Mouse (Mus musculus) left cerebral cortex, postnatal 10 days (tissue): ENCODE measurements around the gene Mogs. TPM values are rescaled to one million over a fixed set of nuclear protein-coding genes. Genes with fewer than 3 reads are reported as not detected.
A peak's percentile ranks its signal among the peaks of the same experiment; 100 is the strongest.

Source experiments
- DNase-seq, 2 experiments: peaks; one replicate each; pipeline ENCODE4 v3.0.0; 2021 to 2022; ENCODE audit warnings: low spot score in 2 of 2, mixed read lengths in 1 of 2; ENCODE audit errors: extremely low spot score in 1 of 2
- intact Hi-C: fragments of 180-260 bp; cut with DNase I; formaldehyde crosslinking; loops from one replicate; pipeline ENCODE4 v1.15.1; 2025
- total RNA-seq, 2 experiments: library from RNA; stranded (reverse); gene quantifications; 2 replicates each; pipeline ENCODE4 v1.2.3; 2021

Gene Mogs
- total RNA-seq, 2 experiments from 2014 or later: 27.9 to 31.8 TPM

- peak in 1 of 2 experiments; percentile 40 for DNase-seq
- intact Hi-C loops: no loop called here
Observed at GRCm38 (mm10) chr6:83087205-83087925, 27.9 kb upstream of the Mogs start.

- intact Hi-C loops: no loop called here
- no peak for DNase-seq
Observed at GRCm38 (mm10) chr6:83087926-83088260, 27.4 kb upstream of the Mogs start.

- no peak for DNase-seq
- intact Hi-C loops: no loop called here
Observed at GRCm38 (mm10) chr6:83092416-83093127, 22.7 kb upstream of the Mogs start.

- DNase-seq: no peak
- intact Hi-C loops: no loop called here
Observed at GRCm38 (mm10) chr6:83095968-83096367, 19.3 kb upstream of the Mogs start.

- DNase-seq: no peak
- intact Hi-C loops: no loop called here
Observed at GRCm38 (mm10) chr6:83098411-83098810, 16.9 kb upstream of the Mogs start.

GRCm38 (mm10) chr6:83101316-83101687, 14.0 kb upstream of the Mogs start, which contains the start of the genes Ccdc142 and Gm42688:
Gene Ccdc142 (plus strand): TSS chr6:83101601.
Gene Gm42688 (plus strand): TSS chr6:83101617.
- intact Hi-C loops: loop anchor here (2.0 kb wide), 1 partner anchor 105 kb away; no protein-coding TSS in a partner anchor
- peak; percentile 90 for DNase-seq

- peak in 1 of 2 experiments; percentile 84 for DNase-seq
- intact Hi-C loops: loop anchor here (2.0 kb wide), 1 partner anchor 105 kb away; no protein-coding TSS in a partner anchor
Observed at GRCm38 (mm10) chr6:83101688-83102556, 13.4 kb upstream of the Mogs start.

- intact Hi-C loops: no loop called here
- no peak for DNase-seq
Observed at GRCm38 (mm10) chr6:83103130-83103650, 12.1 kb upstream of the Mogs start.

- DNase-seq: no peak
- intact Hi-C loops: no loop called here
Observed at GRCm38 (mm10) chr6:83104158-83104557, 11.1 kb upstream of the Mogs start.

GRCm38 (mm10) chr6:83107566-83108400, 7.5 kb upstream of the Mogs start:
- intact Hi-C loops: no loop called here
- DNase-seq: peak in 1 of 2 experiments; percentile 86

GRCm38 (mm10) chr6:83108762-83109668, 6.3 kb upstream of the Mogs start, which contains the start of gene Mrpl53:
Gene Mrpl53 (plus strand): TSS chr6:83109040.
- intact Hi-C loops: no loop called here
- DNase-seq: peak in 1 of 2 experiments; percentile 88

GRCm38 (mm10) chr6:83111510-83112136, 3.7 kb upstream of the Mogs start:
- intact Hi-C loops: no loop called here
- DNase-seq: no peak

GRCm38 (mm10) chr6:83115682-83116372, 531 bp downstream of the Mogs start:
- no peak for DNase-seq

GRCm38 (mm10) chr6:83116373-83117164, 1.3 kb downstream of the Mogs start:
- intact Hi-C loops: no loop called here
- no peak for DNase-seq

More at GRCm38 (mm10) chr6:83115682-83116372, 531 bp downstream of the Mogs start:
- intact Hi-C loops: no loop called here

- intact Hi-C loops: no loop called here
- DNase-seq: no peak
Observed at GRCm38 (mm10) chr6:83117165-83117438, 1.8 kb downstream of the Mogs start.

- no peak for DNase-seq
- intact Hi-C loops: no loop called here
Observed at GRCm38 (mm10) chr6:83117616-83118015, 2.3 kb downstream of the Mogs start.
